Mouse (Mus musculus): ENCODE measurements around the gene Card6. TPM values are rescaled to one million over a fixed set of nuclear protein-coding genes. Genes with fewer than 3 reads are reported as not detected.

Gene Card6
- polyA plus RNA-seq, 1 experiment: 6.9 TPM

DNA sequence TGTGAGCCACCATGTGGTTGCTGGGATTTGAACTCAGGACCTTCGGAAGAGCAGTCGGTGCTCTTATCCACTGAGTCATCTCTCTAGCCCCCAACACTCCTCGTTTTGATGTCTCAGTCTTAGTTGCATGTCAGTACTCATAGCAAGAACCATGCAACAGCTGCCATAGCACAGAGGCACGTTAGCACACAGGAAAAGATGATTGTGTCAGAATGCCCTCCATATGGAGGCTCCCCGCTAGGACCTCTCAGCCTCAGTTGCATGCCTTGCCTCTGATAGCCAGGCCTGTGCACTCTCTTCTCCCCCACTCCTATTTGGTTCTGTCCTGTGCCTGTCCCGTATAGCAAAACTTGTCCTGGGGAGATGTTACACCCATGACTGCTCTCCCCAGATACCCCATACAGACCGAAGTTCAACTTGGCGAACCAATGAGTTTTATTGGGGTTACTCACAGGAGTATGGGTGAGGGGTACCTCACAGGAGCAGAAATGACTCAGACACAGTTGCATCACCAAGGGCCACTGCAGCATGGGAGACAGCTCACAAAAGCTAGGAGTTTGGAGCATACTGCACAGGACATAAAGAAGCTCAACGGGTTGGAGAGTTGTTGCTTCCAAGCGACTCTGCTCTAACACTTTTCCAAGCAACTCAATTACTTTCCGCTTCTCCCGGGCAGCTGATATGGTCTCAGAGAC lies 20.9 kb upstream of the Card6 start:
- Histone ChIP-seq H3K27ac (ENCODE audit: insufficient read depth, low read depth, low read length) (no peak overlapping the region), H3K4me3 (ENCODE audit: insufficient read depth, low read length) (no peak overlapping the region), H3K4me1 (ENCODE audit: control insufficient read depth, insufficient read depth, low read length) (peaks cover 26% of the 10 kb centered on the region)
- no peak for TF ChIP-seq CTCF (IDR thresholded peaks at IDR 0.05; ENCODE audit: low read depth, low read length)
- no peak for TF ChIP-seq POLR2A (IDR thresholded peaks at IDR 0.05; ENCODE audit: borderline replicate concordance, low read depth, low read length)

DNA sequence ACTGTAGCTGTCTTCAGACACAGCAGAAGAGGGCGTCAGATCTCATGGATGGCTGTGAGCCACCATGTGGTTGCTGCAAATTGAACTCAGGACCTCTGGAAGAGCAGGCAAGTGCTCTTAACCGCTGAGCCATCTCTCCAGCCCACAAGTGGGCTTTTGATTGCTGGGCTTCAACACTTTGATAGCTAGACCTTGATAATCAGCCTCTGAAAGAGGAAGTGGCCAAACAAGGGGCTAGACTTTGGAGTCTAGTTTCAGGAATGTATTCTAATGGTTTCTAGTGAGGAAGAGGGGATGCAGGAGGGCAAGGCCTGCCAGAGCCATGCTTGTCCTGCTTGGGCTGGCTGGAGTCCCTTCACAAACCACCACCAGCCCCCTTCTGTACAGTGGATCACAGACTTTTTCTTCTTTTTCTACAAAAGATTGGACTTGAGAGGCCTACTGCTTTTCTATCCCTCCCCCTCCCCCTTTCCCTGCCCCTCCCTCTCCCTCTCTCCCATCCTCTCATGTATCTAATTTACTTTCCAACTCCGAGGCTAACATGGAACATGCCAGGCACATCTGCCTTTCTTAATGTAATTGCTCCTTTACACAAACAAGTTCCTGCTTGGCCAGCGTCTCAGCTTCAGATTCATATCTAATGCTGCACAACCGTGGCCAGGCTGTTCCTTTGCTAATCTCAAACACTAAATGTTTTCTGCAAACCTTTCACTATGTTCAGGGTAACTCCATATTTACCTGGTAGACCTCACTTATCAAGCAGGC lies 20.0 kb upstream of the Card6 start:
- no peak overlapping the region for H3K4me3 ChIP-seq (ENCODE audit: insufficient read depth, low read length)
- H3K27ac ChIP-seq (ENCODE audit: insufficient read depth, low read depth, low read length): no peak overlapping the region
- H3K4me1 ChIP-seq (ENCODE audit: control insufficient read depth, insufficient read depth, low read length): peaks cover 21% of the 10 kb centered on the region
- no peak for TF ChIP-seq CTCF (IDR thresholded peaks at IDR 0.05; ENCODE audit: low read depth, low read length)
- no peak for TF ChIP-seq POLR2A (IDR thresholded peaks at IDR 0.05; ENCODE audit: borderline replicate concordance, low read depth, low read length)

- H3K27ac ChIP-seq (ENCODE audit: insufficient read depth, low read depth, low read length): peak overlapping the region; percentile 84; the same call in 1 of the 2 replicates
- TF ChIP-seq POLR2A (IDR thresholded peaks at IDR 0.05; ENCODE audit: borderline replicate concordance, low read depth, low read length) (no peak), CTCF (IDR thresholded peaks at IDR 0.05; ENCODE audit: low read depth, low read length) (no peak)
- peaks cover 19% of the 10 kb centered on the region for H3K4me1 ChIP-seq (ENCODE audit: control insufficient read depth, insufficient read depth, low read length)
- H3K4me3 ChIP-seq (ENCODE audit: insufficient read depth, low read length): no peak overlapping the region
Observed at GRCm38 (mm10) chr15:5127487-5127886, 19.1 kb upstream of the Card6 start.

- TF ChIP-seq POLR2A (IDR thresholded peaks at IDR 0.05; ENCODE audit: borderline replicate concordance, low read depth, low read length) (no peak), CTCF (IDR thresholded peaks at IDR 0.05; ENCODE audit: low read depth, low read length) (no peak)
- Histone ChIP-seq H3K4me3 (ENCODE audit: insufficient read depth, low read length) (no peak overlapping the region), H3K27ac (ENCODE audit: insufficient read depth, low read depth, low read length) (peak overlapping the region; percentile 84), H3K4me1 (ENCODE audit: control insufficient read depth, insufficient read depth, low read length) (peaks cover 19% of the 10 kb centered on the region)
Observed at GRCm38 (mm10) chr15:5126456-5126855, 18.1 kb upstream of the Card6 start.

DNA sequence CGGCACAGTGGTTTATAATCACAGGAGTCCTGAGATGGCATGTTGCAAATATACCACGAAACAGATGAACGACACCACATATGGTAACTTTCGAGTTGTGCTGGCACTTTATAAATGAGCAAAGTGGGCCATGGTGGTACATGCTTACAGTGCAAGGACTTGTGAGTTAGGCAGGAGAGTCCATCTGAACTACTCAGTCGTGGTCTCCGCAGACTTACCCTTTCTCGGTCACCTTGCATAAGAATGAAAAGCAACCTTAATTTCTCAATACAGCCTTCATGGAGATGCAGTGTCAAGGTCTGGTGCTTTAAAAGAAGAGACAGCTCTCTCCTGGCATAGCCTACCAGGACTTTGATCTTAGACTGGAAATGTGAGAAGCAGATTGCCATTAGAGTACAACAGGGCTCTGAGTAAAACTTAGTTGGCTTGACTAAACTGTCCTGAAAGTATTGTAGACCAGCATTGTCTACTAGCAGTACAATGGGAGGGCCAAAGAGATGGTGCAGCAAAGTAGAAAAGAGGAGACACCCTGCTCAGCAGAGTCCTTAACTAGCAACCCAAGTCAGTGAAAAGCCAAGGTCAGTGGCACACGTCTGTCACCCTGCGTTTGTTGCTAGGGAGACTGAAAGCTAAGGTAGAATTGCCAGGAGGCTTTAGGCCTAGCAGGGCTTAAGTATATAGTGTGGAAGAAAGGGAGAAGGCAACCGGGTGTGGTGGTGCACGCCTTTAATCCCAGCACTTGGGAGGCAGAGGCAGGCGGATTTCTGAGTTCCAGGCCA lies 13.4 kb upstream of the Card6 start:
- no peak overlapping the region for H3K27ac ChIP-seq (ENCODE audit: insufficient read depth, low read depth, low read length)
- peaks cover 14% of the 10 kb centered on the region for H3K4me1 ChIP-seq (ENCODE audit: control insufficient read depth, insufficient read depth, low read length)
- TF ChIP-seq POLR2A (IDR thresholded peaks at IDR 0.05; ENCODE audit: borderline replicate concordance, low read depth, low read length) (no peak), CTCF (IDR thresholded peaks at IDR 0.05; ENCODE audit: low read depth, low read length) (no peak)
- H3K4me3 ChIP-seq (ENCODE audit: insufficient read depth, low read length): no peak overlapping the region

DNA sequence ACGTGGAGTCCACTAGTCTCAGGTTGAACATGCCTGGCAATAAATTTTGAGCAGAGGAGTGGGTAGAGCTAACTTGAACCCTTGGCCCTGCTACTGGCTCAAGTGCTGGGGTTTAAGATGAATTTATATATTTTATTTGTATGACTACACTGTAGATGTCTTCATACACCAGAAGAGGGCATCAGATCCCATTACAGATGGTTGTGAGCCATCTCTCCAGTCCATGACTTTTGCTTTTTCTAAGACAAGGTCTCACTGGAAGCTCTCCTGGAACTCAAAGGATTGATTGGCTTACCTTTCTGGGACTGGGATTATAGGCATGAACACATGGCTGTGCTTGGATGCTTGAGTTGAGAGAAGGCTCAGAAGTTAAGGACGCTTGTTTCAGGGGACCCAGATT lies 11.4 kb upstream of the Card6 start:
- peaks cover 14% of the 10 kb centered on the region for H3K4me1 ChIP-seq (ENCODE audit: control insufficient read depth, insufficient read depth, low read length)
- TF ChIP-seq CTCF (IDR thresholded peaks at IDR 0.05; ENCODE audit: low read depth, low read length) (no peak), POLR2A (IDR thresholded peaks at IDR 0.05; ENCODE audit: borderline replicate concordance, low read depth, low read length) (no peak)
- no peak overlapping the region for H3K4me3 ChIP-seq (ENCODE audit: insufficient read depth, low read length)
- no peak overlapping the region for H3K27ac ChIP-seq (ENCODE audit: insufficient read depth, low read depth, low read length)

- Histone ChIP-seq H3K4me3 (ENCODE audit: insufficient read depth, low read length) (no peak overlapping the region), H3K4me1 (ENCODE audit: control insufficient read depth, insufficient read depth, low read length) (peaks cover 16% of the 10 kb centered on the region), H3K27ac (ENCODE audit: insufficient read depth, low read depth, low read length) (no peak overlapping the region)
- no peak for TF ChIP-seq POLR2A (IDR thresholded peaks at IDR 0.05; ENCODE audit: borderline replicate concordance, low read depth, low read length)
- TF ChIP-seq CTCF (IDR thresholded peaks at IDR 0.05; ENCODE audit: low read depth, low read length): no peak
Observed at GRCm38 (mm10) chr15:5119192-5119591, 10.9 kb upstream of the Card6 start.

- peaks cover 16% of the 10 kb centered on the region for H3K4me1 ChIP-seq (ENCODE audit: control insufficient read depth, insufficient read depth, low read length)
- no peak overlapping the region for H3K27ac ChIP-seq (ENCODE audit: insufficient read depth, low read depth, low read length)
- no peak overlapping the region; the same call in 1 of the 2 replicates for H3K4me3 ChIP-seq (ENCODE audit: insufficient read depth, low read length)
- TF ChIP-seq CTCF (IDR thresholded peaks at IDR 0.05; ENCODE audit: low read depth, low read length) (no peak), POLR2A (IDR thresholded peaks at IDR 0.05; ENCODE audit: borderline replicate concordance, low read depth, low read length) (no peak)
Observed at GRCm38 (mm10) chr15:5118626-5119025, 10.3 kb upstream of the Card6 start.

GRCm38 (mm10) chr15:5117031-5117601 lies 8.8 kb upstream of the Card6 start:
- Histone ChIP-seq H3K4me3 (ENCODE audit: insufficient read depth, low read length) (peak overlapping the region; percentile 71), H3K27ac (ENCODE audit: insufficient read depth, low read depth, low read length) (peak overlapping the region; percentile 68), H3K4me1 (ENCODE audit: control insufficient read depth, insufficient read depth, low read length) (peaks cover 16% of the 10 kb centered on the region)
- TF ChIP-seq CTCF (IDR thresholded peaks at IDR 0.05; ENCODE audit: low read depth, low read length) (no peak), POLR2A (IDR thresholded peaks at IDR 0.05; ENCODE audit: borderline replicate concordance, low read depth, low read length) (no peak)
